In the genomic region with DNA sequence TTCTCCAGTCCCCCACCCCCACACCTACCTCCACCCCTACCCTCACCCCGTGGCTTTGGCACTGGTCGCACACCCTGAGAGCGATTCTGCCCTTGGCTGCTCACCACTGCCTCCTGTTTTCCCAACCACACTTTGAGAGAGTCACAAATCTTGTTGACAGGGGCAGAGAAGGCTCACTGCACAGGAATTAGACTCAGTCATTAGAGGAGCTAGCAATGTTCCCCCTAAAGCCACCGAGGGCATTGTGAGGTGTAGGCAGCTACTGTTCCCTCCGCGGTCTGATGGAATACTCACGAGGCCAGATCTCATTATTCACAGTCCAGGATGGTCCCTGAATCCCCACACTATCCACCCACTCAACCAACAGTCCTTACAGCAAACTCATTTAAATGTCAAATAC, we compare ENCODE assay signal across 29 mouse cellular contexts. TPM values are rescaled to one million over a fixed set of nuclear protein-coding genes. Genes with fewer than 3 reads are reported as not detected.
DNase-seq lines count a peak whose midpoint lies in the region; ATAC-seq and TF ChIP-seq lines count a peak whose summit lies in the region.
"Had no signal": no experiment of that assay in that cellular context is flagged by ENCODE, and none has a peak within 500 bp of the region (broad histone marks: within the 10 kb centered on the region; RNA-seq: fewer than 3 reads in every experiment).

No protein-coding gene starts in this region.

- H3K4me2 ChIP-seq in kidney, embryonic 14.5 days (replicated peaks; ENCODE audit: low read depth, low read length): no peak overlapping the region
- no peak overlapping the region for H3K4me2 ChIP-seq in neural tube, embryonic 12.5 days (replicated peaks)
- no peak overlapping the region for H3K4me2 ChIP-seq in neural tube, embryonic 15.5 days
- no peak overlapping the region for H3K4me2 ChIP-seq in liver, postnatal 0 days (ENCODE audit: low read depth, low read length)
- no peak overlapping the region for H3K4me2 ChIP-seq in intestine, postnatal 0 days (replicated peaks; ENCODE audit: low read depth)
- H3K4me2 ChIP-seq: heart, embryonic 15.5 days had no signal

- WGBS in kidney, embryonic 14.5 days: 11% methylated on average over 7 of the region's 7 CpGs
- WGBS in neural tube, embryonic 12.5 days: 31% methylated on average over 7 of the region's 7 CpGs
- 19% methylated on average over 7 of the region's 7 CpGs for WGBS in neural tube, embryonic 15.5 days
- WGBS in liver, postnatal 0 days (ENCODE audit: insufficient replicate concordance): 46% methylated on average over 7 of the region's 7 CpGs
- 67% methylated on average over 7 of the region's 7 CpGs for WGBS in intestine, postnatal 0 days

- DNase-seq in kidney, postnatal 10 days: no peak
- no peak for DNase-seq in liver, postnatal 0 days
- DNase-seq: adrenal gland, postnatal 25 days; cerebellum, adult 9-10 months; gastrocnemius, postnatal 14 days; heart, adult 18-20 months; heart, postnatal 36 days; kidney, postnatal 14 days; layer of hippocampus, postnatal 36 days; right cerebral cortex, adult 18-20 months; thymus, adult 18-20 months; thymus, postnatal 4 days had no signal

- no peaks in the 10 kb centered on the region for H3K9me3 ChIP-seq in kidney, embryonic 14.5 days (ENCODE audit: control insufficient read depth, low read length)
- no peaks in the 10 kb centered on the region for H3K9me3 ChIP-seq in neural tube, embryonic 12.5 days
- no peaks in the 10 kb centered on the region for H3K9me3 ChIP-seq in neural tube, embryonic 15.5 days (replicated peaks)
- no peaks in the 10 kb centered on the region for H3K9me3 ChIP-seq in liver, postnatal 0 days (ENCODE audit: low read length)
- no peaks in the 10 kb centered on the region for H3K9me3 ChIP-seq in intestine, postnatal 0 days (ENCODE audit: control insufficient read depth)
- H3K9me3 ChIP-seq: embryonic facial prominence, embryonic 10.5 days; heart, embryonic 15.5 days; midbrain, embryonic 10.5 days had no signal

- H3K4me1 ChIP-seq in kidney, embryonic 14.5 days (ENCODE audit: control insufficient read depth, insufficient read depth, low read length): 0 out of 2 replicates have a peak, but pooled peaks cover 3% of the 10 kb centered on the region
- 0 out of 2 replicates have a peak, but pooled peaks cover 3% of the 10 kb centered on the region for H3K4me1 ChIP-seq in neural tube, embryonic 12.5 days
- H3K4me1 ChIP-seq in neural tube, embryonic 15.5 days: no peaks in the 10 kb centered on the region
- 0 out of 2 replicates have a peak, but pooled peaks cover 3% of the 10 kb centered on the region for H3K4me1 ChIP-seq in liver, postnatal 0 days (ENCODE audit: insufficient read depth)
- H3K4me1 ChIP-seq in intestine, postnatal 0 days (replicated peaks; ENCODE audit: control insufficient read depth, insufficient read depth, low read length): no peaks in the 10 kb centered on the region
- H3K4me1 ChIP-seq: heart, embryonic 15.5 days; midbrain, embryonic 10.5 days had no signal

- H3K27me3 ChIP-seq in kidney, embryonic 14.5 days (ENCODE audit: control insufficient read depth, insufficient read depth, low read length): no peaks in the 10 kb centered on the region
- no peaks in the 10 kb centered on the region for H3K27me3 ChIP-seq in neural tube, embryonic 12.5 days (replicated peaks)
- H3K27me3 ChIP-seq in neural tube, embryonic 15.5 days (replicated peaks): no peaks in the 10 kb centered on the region
- H3K27me3 ChIP-seq in liver, postnatal 0 days (ENCODE audit: insufficient read depth, low read length): no peaks in the 10 kb centered on the region
- H3K27me3 ChIP-seq in intestine, postnatal 0 days (replicated peaks; ENCODE audit: control insufficient read depth, insufficient read depth, low read length): no peaks in the 10 kb centered on the region
- H3K27me3 ChIP-seq: heart, embryonic 15.5 days had no signal

- no peak overlapping the region for H3K9ac ChIP-seq in kidney, embryonic 14.5 days (ENCODE audit: low read depth, low read length)
- H3K9ac ChIP-seq in neural tube, embryonic 12.5 days: no peak overlapping the region
- no peak overlapping the region for H3K9ac ChIP-seq in neural tube, embryonic 15.5 days (replicated peaks)
- H3K9ac ChIP-seq in liver, postnatal 0 days (replicated peaks): no peak overlapping the region
- no peak overlapping the region for H3K9ac ChIP-seq in intestine, postnatal 0 days (ENCODE audit: low read depth, low read length)
- H3K9ac ChIP-seq: heart, embryonic 15.5 days had no signal

- TF ChIP-seq EP300 in liver, postnatal 0 days (IDR thresholded peaks at IDR 0.05; ENCODE audit: low read depth): no peak

- H3K36me3 ChIP-seq in kidney, embryonic 14.5 days (ENCODE audit: control insufficient read depth, insufficient read depth, low read length): no peaks in the 10 kb centered on the region
- H3K36me3 ChIP-seq in neural tube, embryonic 12.5 days: no peaks in the 10 kb centered on the region
- H3K36me3 ChIP-seq in neural tube, embryonic 15.5 days: no peaks in the 10 kb centered on the region
- H3K36me3 ChIP-seq in liver, postnatal 0 days (replicated peaks; ENCODE audit: insufficient read depth, low read length): no peaks in the 10 kb centered on the region
- H3K36me3 ChIP-seq in intestine, postnatal 0 days (ENCODE audit: control insufficient read depth, insufficient read depth): no peaks in the 10 kb centered on the region
- H3K36me3 ChIP-seq: embryonic facial prominence, embryonic 10.5 days; heart, embryonic 15.5 days; midbrain, embryonic 10.5 days had no signal

- TF ChIP-seq CTCF in liver, postnatal 0 days (IDR thresholded peaks at IDR 0.05; ENCODE audit: low read depth): no peak
- no peak for TF ChIP-seq CTCF in intestine, postnatal 0 days (IDR thresholded peaks at IDR 0.05; ENCODE audit: low read depth)

- H3K27ac ChIP-seq in kidney, embryonic 14.5 days (ENCODE audit: low read depth, low read length): no peak overlapping the region
- H3K27ac ChIP-seq in neural tube, embryonic 12.5 days: no peak overlapping the region
- no peak overlapping the region for H3K27ac ChIP-seq in neural tube, embryonic 15.5 days (replicated peaks)
- H3K27ac ChIP-seq in liver, postnatal 0 days (ENCODE audit: low read depth): no peak overlapping the region
- no peak overlapping the region for H3K27ac ChIP-seq in intestine, postnatal 0 days (ENCODE audit: low read depth, low read length)
- H3K27ac ChIP-seq: embryonic facial prominence, embryonic 10.5 days; heart, embryonic 15.5 days; macrophage; midbrain, embryonic 10.5 days had no signal

- H3K4me3 ChIP-seq in kidney, embryonic 14.5 days (ENCODE audit: low read length): no peak overlapping the region
- H3K4me3 ChIP-seq in neural tube, embryonic 12.5 days: no peak overlapping the region
- no peak overlapping the region for H3K4me3 ChIP-seq in neural tube, embryonic 15.5 days (replicated peaks)
- no peak overlapping the region for H3K4me3 ChIP-seq in liver, postnatal 0 days (ENCODE audit: low read depth, low read length)
- H3K4me3 ChIP-seq in intestine, postnatal 0 days (ENCODE audit: low read depth, low read length): no peak overlapping the region
- H3K4me3 ChIP-seq: embryonic facial prominence, embryonic 10.5 days; heart, embryonic 15.5 days; midbrain, embryonic 10.5 days had no signal

- peak; percentile 91 for ATAC-seq in kidney, embryonic 14.5 days (ENCODE audit: low FRiP score, low TSS enrichment)
- peak; percentile 48; the same call in 1 of the 2 replicates for ATAC-seq in neural tube, embryonic 12.5 days (ENCODE audit: low FRiP score, low read depth)
- no peak for ATAC-seq in neural tube, embryonic 15.5 days (ENCODE audit: low FRiP score)
- peak; percentile 91 to 93 for ATAC-seq in hematopoietic stem cell, adult 5-6 weeks (replicated peaks in 1 of 2; ENCODE audit: insufficient read depth in 1 of 2, low FRiP score in 2 of 2, low TSS enrichment in 1 of 2, low read depth in 1 of 2, poor library complexity in 2 of 2, severe bottlenecking in 2 of 2)
- no peak for ATAC-seq in liver, postnatal 0 days
- ATAC-seq in intestine, postnatal 0 days: no peak
- ATAC-seq: forebrain, embryonic 16.5 days; inflammation-experienced regulatory T-cells, adult 6 months; lung, postnatal 0 days; midbrain, embryonic 16.5 days had no signal

RNA-seq across cellular contexts. Expression of gene Arhgdib, which starts 15.4 kb away (rescaled TPM):
- 60.4 and 65.6 TPM in 2 replicates for polyA plus RNA-seq in kidney, embryonic 14.5 days (2014; fragmentation: Nextera tagmentation; extraction: Ambion mirVana)
- polyA plus RNA-seq in neural tube, embryonic 12.5 days (2016; fragmentation: Nextera tagmentation; extraction: Ambion mirVana): 21.6 and 22.7 TPM in 2 replicates
- 13.8 and 95.4 TPM in 2 replicates for polyA plus RNA-seq in neural tube, embryonic 15.5 days (2015; fragmentation: Nextera tagmentation; extraction: Ambion mirVana)
- 665 and 866 TPM in 2 replicates for total RNA-seq in hematopoietic stem cell, adult 5-6 weeks (2017)
- polyA plus RNA-seq in liver, postnatal 0 days (2015; fragmentation: Nextera tagmentation; extraction: Ambion mirVana): 190 and 192 TPM in 2 replicates
- polyA plus RNA-seq in intestine, postnatal 0 days (2015; fragmentation: Nextera tagmentation; extraction: Ambion mirVana): 22.2 and 22.6 TPM in 2 replicates

RNA-seq across cellular contexts. Expression of gene Pde6h, which starts 33.4 kb away (rescaled TPM):
- polyA plus RNA-seq in kidney, embryonic 14.5 days (2014; fragmentation: Nextera tagmentation; extraction: Ambion mirVana): 0.11 and 0.81 TPM in 2 replicates
- polyA plus RNA-seq in neural tube, embryonic 12.5 days (2016; fragmentation: Nextera tagmentation; extraction: Ambion mirVana): not detected in 2 replicates
- 0.33 TPM in 1 of 2 replicates, not detected in the other for polyA plus RNA-seq in neural tube, embryonic 15.5 days (2015; fragmentation: Nextera tagmentation; extraction: Ambion mirVana)
- 0.44 TPM in 1 of 2 replicates, not detected in the other for total RNA-seq in hematopoietic stem cell, adult 5-6 weeks (2017)
- 0.34 and 0.77 TPM in 2 replicates for polyA plus RNA-seq in liver, postnatal 0 days (2015; fragmentation: Nextera tagmentation; extraction: Ambion mirVana)
- 0.44 TPM in 1 of 2 replicates, not detected in the other for polyA plus RNA-seq in intestine, postnatal 0 days (2015; fragmentation: Nextera tagmentation; extraction: Ambion mirVana)
- total RNA-seq: gastrocnemius, postnatal 14 days; heart, adult 18-20 months; heart, postnatal 36 days had no signal
- polyA plus RNA-seq: embryonic facial prominence, embryonic 10.5 days; forebrain, embryonic 16.5 days; inflammation-experienced regulatory T-cells, adult 6 months; limb, embryonic 11.5 days; liver, embryonic 16.5 days; macrophage; midbrain, embryonic 10.5 days; small intestine, adult 2 months; stomach, embryonic 16.5 days had no signal

RNA-seq across cellular contexts. Expression of gene Erp27, which starts 35.1 kb away (rescaled TPM):
- 0.22 and 0.31 TPM in 2 replicates for polyA plus RNA-seq in kidney, embryonic 14.5 days (2014; fragmentation: Nextera tagmentation; extraction: Ambion mirVana)
- not detected in 2 replicates for polyA plus RNA-seq in neural tube, embryonic 12.5 days (2016; fragmentation: Nextera tagmentation; extraction: Ambion mirVana)
- polyA plus RNA-seq in neural tube, embryonic 15.5 days (2015; fragmentation: Nextera tagmentation; extraction: Ambion mirVana): 0.82 TPM in 1 of 2 replicates, not detected in the other
- total RNA-seq in hematopoietic stem cell, adult 5-6 weeks (2017): 1.5 TPM in 1 of 2 replicates, not detected in the other
- 0.40 and 0.42 TPM in 2 replicates for polyA plus RNA-seq in liver, postnatal 0 days (2015; fragmentation: Nextera tagmentation; extraction: Ambion mirVana)
- 0.48 and 0.68 TPM in 2 replicates for polyA plus RNA-seq in intestine, postnatal 0 days (2015; fragmentation: Nextera tagmentation; extraction: Ambion mirVana)
- total RNA-seq: adrenal gland, postnatal 25 days; gastrocnemius, postnatal 14 days; heart, adult 18-20 months; heart, postnatal 36 days had no signal
- polyA plus RNA-seq: embryonic facial prominence, embryonic 10.5 days; macrophage; midbrain, embryonic 10.5 days had no signal

Comparison
In these comparisons a context has a peak if more than half of its experiments do, and no peak if none do; other contexts are left out.
1. ATAC-seq: peak in kidney, embryonic 14.5 days (single experiment), neural tube, embryonic 12.5 days (single experiment) and hematopoietic stem cell, adult 5-6 weeks (2 of 2); none in neural tube, embryonic 15.5 days (single experiment), liver, postnatal 0 days (single experiment) and intestine, postnatal 0 days (single experiment).